Mouse (Mus musculus) mouse trophoblast stem cell (cell line): ENCODE data around the gene Gm10964.

Source experiments
- in situ Hi-C, 2 experiments: fragments of 300-500 bp; cut with MseI, MboI; formaldehyde crosslinking; loops; 2 replicates in 1 of 2; 3 replicates in 1 of 2; pipeline ENCODE4 v1.15.1; 2025

Gm10964 gene

GRCm38 (mm10) chr3:103739329-103739728, at the start of gene Gm10964:
Gene Gm10964 (plus strand): TSS chr3:103739366.
- in situ Hi-C loops: loop anchor here (25.0 kb wide), 1 partner anchor 302 kb away; no protein-coding TSS in a partner anchor

GRCm38 (mm10) chr3:103690506-103690905, 48.7 kb upstream of the Gm10964 start:
- in situ Hi-C loops: no loop called here

GRCm38 (mm10) chr3:103695556-103695955, 43.6 kb upstream of the Gm10964 start:
- in situ Hi-C loops: no loop called here

DNA sequence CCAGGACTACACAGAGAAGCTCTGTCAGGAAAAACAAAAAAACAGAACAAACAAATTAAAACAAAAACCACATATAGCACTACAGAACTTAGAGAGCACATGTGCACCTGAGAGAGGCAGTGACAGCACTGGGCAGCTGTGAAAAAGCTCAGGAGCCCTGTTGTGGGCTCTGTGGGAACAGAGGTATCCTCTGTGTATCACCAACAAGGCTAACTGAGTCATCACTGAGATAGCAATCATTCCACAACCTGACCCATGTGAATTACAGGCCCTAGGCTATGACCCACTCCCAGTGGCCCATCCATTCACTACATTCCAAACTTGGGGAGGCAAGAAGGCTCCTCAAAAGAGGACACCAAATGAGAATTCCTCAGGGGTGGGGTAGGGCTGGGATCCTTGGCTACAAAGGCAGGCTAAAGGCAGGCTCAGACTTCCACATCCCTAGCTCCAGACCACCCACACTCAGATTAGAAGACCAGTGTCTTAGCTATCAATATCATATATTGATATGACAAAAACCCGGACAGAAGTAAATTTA, 42.7 kb upstream of the Gm10964 start:
- in situ Hi-C loops: no loop called here

DNA sequence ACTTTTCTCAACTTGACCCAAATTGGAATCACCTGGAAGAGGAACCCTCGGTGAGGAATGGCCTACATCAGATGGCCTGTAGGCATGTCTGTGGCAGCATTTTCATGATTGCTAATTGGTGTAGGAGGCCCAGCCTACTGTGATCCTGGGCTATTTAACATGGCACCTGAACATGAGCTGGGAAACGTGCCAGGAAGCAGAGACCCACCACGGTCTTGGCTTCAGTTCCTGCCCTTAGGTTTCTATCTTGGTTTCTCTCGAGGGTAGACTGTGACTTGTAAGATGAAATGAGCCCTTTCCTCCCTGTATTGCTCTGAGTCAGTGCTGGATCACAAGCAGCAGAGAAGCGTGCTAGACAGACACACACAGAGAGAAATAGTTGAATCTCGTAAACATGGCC, 34.5 kb upstream of the Gm10964 start:
- in situ Hi-C loops: no loop called here

GRCm38 (mm10) chr3:103705426-103705825, 33.7 kb upstream of the Gm10964 start:
- in situ Hi-C loops: no loop called here

- in situ Hi-C loops: no loop called here
Observed at GRCm38 (mm10) chr3:103709470-103710040, 29.6 kb upstream of the Gm10964 start.

GRCm38 (mm10) chr3:103712196-103712595, 27.0 kb upstream of the Gm10964 start:
- in situ Hi-C loops: no loop called here

DNA sequence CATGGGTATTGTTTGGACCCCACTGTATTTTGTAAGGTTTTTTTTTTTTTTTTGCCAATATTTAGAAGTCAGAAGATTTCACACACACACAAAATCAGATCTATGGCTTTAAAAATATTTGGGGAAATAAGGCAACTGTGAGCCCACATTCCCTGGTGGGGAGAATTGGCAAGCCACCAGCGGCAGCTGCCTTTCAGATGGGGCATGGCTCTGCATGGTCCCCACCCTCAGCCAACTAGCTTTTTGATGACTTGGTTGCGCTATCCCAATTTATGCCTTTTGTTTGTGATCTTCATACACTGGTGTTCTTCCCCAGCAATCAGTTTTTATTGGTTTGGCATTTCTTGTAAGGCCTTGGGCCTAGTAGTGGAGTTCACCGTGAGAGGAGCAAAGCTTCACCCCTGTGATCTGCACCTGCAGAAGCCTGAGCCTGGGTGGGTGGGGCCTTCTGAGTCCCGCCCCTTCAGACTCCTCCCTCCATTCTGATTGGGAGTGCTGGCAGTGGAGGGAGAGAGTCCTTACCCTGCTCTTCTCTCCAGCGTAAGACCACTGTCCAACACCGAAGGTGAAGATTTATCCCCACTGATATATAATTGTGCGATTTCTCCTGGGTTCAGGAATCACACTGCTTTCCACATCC, 24.8 kb upstream of the Gm10964 start:
- in situ Hi-C loops: no loop called here

- in situ Hi-C loops: no loop called here
Observed at GRCm38 (mm10) chr3:103714942-103715341, 24.2 kb upstream of the Gm10964 start.

DNA sequence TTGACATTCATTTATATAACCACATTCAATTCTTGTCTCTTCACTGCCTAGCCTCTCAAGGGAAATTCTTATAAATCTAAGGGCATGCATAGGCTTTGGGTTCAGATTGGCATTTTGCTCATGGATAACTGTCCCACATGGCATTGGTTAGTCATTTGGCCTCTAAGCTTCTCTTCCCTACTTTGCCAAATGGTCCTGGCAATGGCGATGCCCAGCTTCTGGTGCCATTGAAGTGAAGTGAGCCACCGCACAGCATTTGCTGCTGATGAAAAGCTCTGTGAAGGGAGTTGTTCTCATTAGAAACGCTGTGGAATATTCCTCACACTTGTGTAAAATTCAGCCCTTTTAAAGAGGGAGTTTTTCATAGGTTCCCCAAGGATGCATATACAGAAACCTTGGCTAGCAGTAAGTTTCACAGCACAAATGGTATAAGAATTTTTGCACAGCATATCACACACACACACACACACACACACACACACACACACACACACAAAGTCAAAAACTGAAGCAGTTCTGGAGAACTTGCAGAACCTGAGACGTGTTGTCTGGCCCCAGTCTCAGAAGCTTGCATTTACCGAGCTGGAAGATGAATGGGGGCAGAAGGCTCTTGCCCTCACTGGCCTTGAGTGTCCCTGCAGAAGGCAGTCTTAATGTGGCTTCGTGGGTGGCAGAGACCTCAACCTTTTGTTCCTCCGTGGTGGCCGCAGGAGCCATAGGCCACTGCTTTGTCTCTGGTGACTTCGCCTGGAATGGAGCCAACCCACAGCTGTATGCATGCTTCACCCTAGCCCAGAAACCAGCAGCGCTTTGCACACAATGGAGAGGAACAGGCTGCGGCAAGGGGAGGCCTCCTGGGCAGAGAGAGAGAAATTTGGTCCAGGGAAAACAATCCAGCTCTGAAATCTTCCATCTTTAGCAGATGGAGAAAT, 23.1 kb upstream of the Gm10964 start:
- in situ Hi-C loops: no loop called here

GRCm38 (mm10) chr3:103716774-103717760, 22.1 kb upstream of the Gm10964 start:
- in situ Hi-C loops: no loop called here

GRCm38 (mm10) chr3:103718728-103719127, 20.4 kb upstream of the Gm10964 start:
- in situ Hi-C loops: no loop called here

GRCm38 (mm10) chr3:103724137-103724536, 15.0 kb upstream of the Gm10964 start:
- in situ Hi-C loops: no loop called here

- in situ Hi-C loops: loop anchor here (25.0 kb wide), 1 partner anchor 289 kb away; no protein-coding TSS in a partner anchor
Observed at GRCm38 (mm10) chr3:103726642-103727041, 12.5 kb upstream of the Gm10964 start.

GRCm38 (mm10) chr3:103727813-103728326, 11.3 kb upstream of the Gm10964 start:
- in situ Hi-C loops: loop anchor here (25.0 kb wide), 1 partner anchor 291 kb away; no protein-coding TSS in a partner anchor

GRCm38 (mm10) chr3:103729850-103730249, 9.3 kb upstream of the Gm10964 start:
- in situ Hi-C loops: loop anchor here (25.0 kb wide), 1 partner anchor 293 kb away; no protein-coding TSS in a partner anchor

- in situ Hi-C loops: loop anchor here (25.0 kb wide), 1 partner anchor 295 kb away; no protein-coding TSS in a partner anchor
Observed at GRCm38 (mm10) chr3:103732116-103732515, 7.0 kb upstream of the Gm10964 start.

DNA sequence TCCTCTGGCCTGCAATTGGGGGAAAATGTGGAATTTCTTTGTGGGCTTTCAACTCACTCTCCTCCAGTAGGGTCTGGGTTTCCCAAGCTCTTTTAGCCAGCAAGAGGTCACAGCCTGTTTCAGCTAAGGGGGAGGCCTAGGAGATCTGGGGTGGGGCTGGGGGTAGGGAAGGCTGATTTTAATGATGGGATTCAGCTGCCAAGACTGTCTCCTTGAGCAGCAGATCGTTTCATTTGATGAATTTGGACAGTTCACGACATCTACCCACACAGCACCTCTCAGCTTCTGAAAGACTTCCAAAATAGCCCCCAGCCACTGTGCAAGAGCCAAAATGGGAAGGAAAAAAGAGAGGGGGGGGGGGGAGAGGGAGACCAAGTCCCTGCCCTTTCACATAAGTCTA, 6.0 kb upstream of the Gm10964 start:
- in situ Hi-C loops: loop anchor here (25.0 kb wide), 1 partner anchor 296 kb away; no protein-coding TSS in a partner anchor
